Mouse (Mus musculus) heart, adult 2 months (tissue): ENCODE results near the gene Slc39a11. TPM values are rescaled to one million over a fixed set of nuclear protein-coding genes. Genes with fewer than 3 reads are reported as not detected.
A peak's percentile ranks its signal among the peaks of the same experiment; 100 is the strongest.

ENCODE experiments used
- DNase-seq, 2 experiments: peaks; one replicate each; pipeline ENCODE4 v3.0.0; 2021
- H3K27ac ChIP-seq: fragments of 200-600 bp; 2 replicates; pipeline ENCODE4 v1.8.1; 2022
- H3K27me3 ChIP-seq: fragments of 200-500 bp; 2 replicates; pipeline ENCODE4 v1.6.1; 2012; ENCODE audit warnings: mild to moderate bottlenecking, low read length, inconsistent platforms, mixed read lengths; ENCODE audit not compliant: control insufficient read depth, insufficient read depth
- H3K36me3 ChIP-seq: fragments of 200-500 bp; 2 replicates; pipeline ENCODE4 v1.6.1; 2012; ENCODE audit warnings: low read length, inconsistent platforms; ENCODE audit not compliant: control insufficient read depth, insufficient read depth
- H3K4me1 ChIP-seq: fragments of 200-500 bp; 2 replicates; pipeline ENCODE4 v1.6.1; 2011; ENCODE audit warnings: low read length; ENCODE audit not compliant: control insufficient read depth, insufficient read depth
- H3K4me3 ChIP-seq: fragments of 200-600 bp; 2 replicates; pipeline ENCODE4 v1.8.1; 2022
- H3K79me2 ChIP-seq: fragments of 200-500 bp; replicated peaks from 2 replicates; pipeline ENCODE4 v1.6.1; 2012; ENCODE audit warnings: mild to moderate bottlenecking, inconsistent platforms, low read length, moderate library complexity, mixed read lengths; ENCODE audit not compliant: control insufficient read depth, insufficient read depth
- H3K9ac ChIP-seq: fragments of 200-500 bp; 2 replicates; pipeline ENCODE4 v1.6.1; 2012; ENCODE audit warnings: low read depth, mild to moderate bottlenecking, control low read depth, inconsistent platforms, low read length, mixed read lengths
- CTCF ChIP-seq: fragments of 200-600 bp; IDR thresholded peaks from 2 replicates; pipeline ENCODE4 v1.8.1; 2022; ENCODE audit warnings: antibody characterized with exemption, mild to moderate bottlenecking, moderate library complexity
- EP300 ChIP-seq: fragments of 200-500 bp; IDR thresholded peaks from 2 replicates; pipeline ENCODE4 v1.6.1; 2011; ENCODE audit warnings: low read depth, low read length, control low read depth; ENCODE audit not compliant: insufficient read depth
- POLR2A ChIP-seq: fragments of 200-500 bp; IDR thresholded peaks from 2 replicates; pipeline ENCODE4 v1.6.1; 2011; ENCODE audit warnings: mild to moderate bottlenecking, low read depth, low read length, control low read depth; ENCODE audit not compliant: insufficient read depth
- WGBS: fragments of 180-500 bp; shearing (Covaris S2); methylation state at CpG from one replicate; pipeline ENCODE4 v1.1.7; 2018; 5-methylcytosine and 5-hydroxymethylcytosine counted together
- intact Hi-C: fragments of 180-260 bp; cut with DNase I; formaldehyde crosslinking; loops from one replicate; pipeline ENCODE4 v1.15.1; 2025
- polyA plus RNA-seq: library from polyadenylated mRNA; depleted of rRNA; stranded (reverse); fragments of >200 nt; gene quantifications from 2 replicates; pipeline ENCODE4 v1.2.3, GENCODE M21; 2012
- total RNA-seq, 2 experiments: library from RNA; stranded (reverse); gene quantifications; 2 replicates each; pipeline ENCODE4 v1.2.3; 2021

Gene Slc39a11
- total and polyA plus RNA-seq, 3 experiments: 2.6 to 5.6 (median 2.7) TPM

GRCm38 (mm10) chr11:113682897-113683626 is 33.2 kb upstream of the Slc39a11 start:
- H3K79me2 ChIP-seq: peaks cover 6% of the 10 kb centered on the region
- H3K27me3 ChIP-seq: no peaks in the 10 kb centered on the region
- peak overlapping the region; percentile 95 for H3K27ac ChIP-seq
- no peaks in the 10 kb centered on the region for H3K36me3 ChIP-seq
- WGBS: 2% methylated on average over 38 of the region's 38 CpGs
- intact Hi-C loops: loop anchor here (10.0 kb wide), 1 partner anchor 982 kb away; the partner anchor contains the start of gene Rpl38
- peak overlapping the region; percentile 99 for H3K9ac ChIP-seq
- H3K4me3 ChIP-seq: peak overlapping the region; percentile 93
- no peak for TF ChIP-seq CTCF
- no peak for TF ChIP-seq POLR2A
- TF ChIP-seq EP300: no peak
- DNase-seq: peak in 1 of 2 experiments; percentile 44
- H3K4me1 ChIP-seq: peaks cover 5% of the 10 kb centered on the region; the same call in 1 of the 2 replicates

DNA sequence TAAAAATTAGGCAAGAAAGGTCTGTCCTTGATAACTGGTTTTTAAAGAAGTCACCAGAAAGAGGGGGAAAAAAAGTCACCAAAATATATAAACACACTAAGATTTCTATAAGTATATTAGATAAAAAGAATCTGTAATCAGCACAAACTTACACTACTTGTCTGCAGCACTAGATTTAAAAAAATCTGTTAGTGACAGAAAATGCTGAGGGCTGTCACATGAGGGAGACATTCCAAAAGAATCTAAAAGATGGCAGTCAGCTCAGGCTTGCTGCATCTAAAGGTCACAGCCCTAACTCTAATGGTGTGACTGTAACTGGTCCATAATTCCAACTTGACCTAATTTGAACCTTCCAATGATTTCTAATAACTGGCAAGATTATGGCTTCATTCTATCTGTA is 32.1 kb upstream of the Slc39a11 start:
- peaks cover 8% of the 10 kb centered on the region; the same call in 1 of the 2 replicates for H3K4me1 ChIP-seq
- H3K36me3 ChIP-seq: no peaks in the 10 kb centered on the region
- DNase-seq: no peak
- no peak overlapping the region for H3K4me3 ChIP-seq
- TF ChIP-seq POLR2A (no peak), EP300 (no peak), CTCF (no peak)
- peaks cover 9% of the 10 kb centered on the region for H3K79me2 ChIP-seq
- H3K9ac ChIP-seq: no peak overlapping the region
- no peak overlapping the region; the same call in 1 of the 2 replicates for H3K27ac ChIP-seq
- no peaks in the 10 kb centered on the region for H3K27me3 ChIP-seq
- intact Hi-C loops: loop anchor here (10.0 kb wide), 1 partner anchor 983 kb away; the partner anchor contains the start of gene Rpl38

- no peak for TF ChIP-seq EP300
- no peak for TF ChIP-seq CTCF
- no peak for TF ChIP-seq POLR2A
- no peak overlapping the region for H3K27ac ChIP-seq
- no peak overlapping the region for H3K9ac ChIP-seq
- no peaks in the 10 kb centered on the region for H3K27me3 ChIP-seq
- no peak overlapping the region for H3K4me3 ChIP-seq
- H3K36me3 ChIP-seq: no peaks in the 10 kb centered on the region
- H3K4me1 ChIP-seq: peaks cover 8% of the 10 kb centered on the region; the same call in 1 of the 2 replicates
- WGBS: 72% methylated on average over 2 of the region's 2 CpGs
- peaks cover 9% of the 10 kb centered on the region for H3K79me2 ChIP-seq
- intact Hi-C loops: loop anchor here (10.0 kb wide), 1 partner anchor 984 kb away; the partner anchor contains the start of gene Rpl38
- DNase-seq: no peak
Measured at GRCm38 (mm10) chr11:113680954-113681353, 31.1 kb upstream of the Slc39a11 start.

DNA sequence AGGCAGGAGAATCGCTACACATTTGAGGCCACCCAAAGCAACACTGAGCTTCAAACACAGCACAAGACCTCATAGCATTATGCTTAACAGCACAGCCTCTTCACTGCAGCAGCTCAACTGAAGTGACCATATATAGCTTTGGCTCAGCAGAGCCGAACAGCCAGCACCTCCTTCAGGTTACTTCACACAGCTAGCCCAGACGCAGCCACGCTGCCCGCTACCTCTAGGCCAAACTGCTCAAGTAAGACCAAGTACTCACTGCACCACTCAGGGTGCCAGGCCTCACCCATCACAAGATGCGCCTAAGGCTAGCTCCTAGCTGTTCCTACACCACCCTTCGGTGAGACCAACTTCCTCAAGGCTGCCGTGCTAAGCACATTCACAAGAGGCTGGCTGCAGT is 28.5 kb upstream of the Slc39a11 start:
- 63% methylated on average over 8 of the region's 8 CpGs for WGBS
- Histone ChIP-seq H3K4me1 (peaks cover 7% of the 10 kb centered on the region; the same call in 1 of the 2 replicates), H3K9ac (no peak overlapping the region), H3K27ac (no peak overlapping the region), H3K27me3 (no peaks in the 10 kb centered on the region), H3K36me3 (peaks cover 2% of the 10 kb centered on the region), H3K4me3 (no peak overlapping the region), H3K79me2 (peaks cover 10% of the 10 kb centered on the region)
- intact Hi-C loops: no loop called here
- no peak for TF ChIP-seq POLR2A
- TF ChIP-seq EP300: no peak
- peak; percentile 22; the same call in 1 of the 2 replicates for TF ChIP-seq CTCF
- peak; percentile 22 to 31 for DNase-seq

DNA sequence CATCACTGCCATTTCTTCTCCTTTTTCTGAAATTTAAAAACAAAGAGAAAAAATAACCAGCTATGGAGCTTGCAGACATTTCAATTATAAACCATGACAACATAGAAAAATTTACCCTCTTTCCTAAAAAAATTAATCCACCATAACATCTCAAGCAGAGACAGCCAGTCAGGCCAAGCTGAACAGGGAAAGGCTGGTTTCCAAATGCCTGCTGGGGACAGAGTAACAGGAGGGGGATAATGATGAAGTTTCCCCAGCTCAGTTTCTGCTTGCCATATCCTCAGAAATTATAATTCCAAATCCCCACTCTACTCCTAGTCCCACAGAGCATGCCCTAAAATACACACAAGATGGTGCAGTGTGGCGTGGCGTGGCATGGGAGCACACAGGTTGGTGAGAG is 27.5 kb upstream of the Slc39a11 start:
- peaks cover 2% of the 10 kb centered on the region for H3K36me3 ChIP-seq
- no peak for DNase-seq
- H3K4me3 ChIP-seq: no peak overlapping the region
- peaks cover 7% of the 10 kb centered on the region; the same call in 1 of the 2 replicates for H3K4me1 ChIP-seq
- H3K27ac ChIP-seq: no peak overlapping the region
- intact Hi-C loops: no loop called here
- 100% methylated on average over 2 of the region's 2 CpGs for WGBS
- no peaks in the 10 kb centered on the region for H3K27me3 ChIP-seq
- no peak overlapping the region for H3K9ac ChIP-seq
- H3K79me2 ChIP-seq: peaks cover 8% of the 10 kb centered on the region
- no peak for TF ChIP-seq EP300
- TF ChIP-seq POLR2A: no peak
- TF ChIP-seq CTCF: no peak

GRCm38 (mm10) chr11:113676847-113677246 is 27.0 kb upstream of the Slc39a11 start:
- Histone ChIP-seq H3K36me3 (peaks cover 2% of the 10 kb centered on the region), H3K4me1 (peaks cover 7% of the 10 kb centered on the region; the same call in 1 of the 2 replicates), H3K27ac (no peak overlapping the region), H3K9ac (no peak overlapping the region), H3K27me3 (no peaks in the 10 kb centered on the region), H3K4me3 (no peak overlapping the region), H3K79me2 (peaks cover 8% of the 10 kb centered on the region)
- WGBS: 80% methylated on average over 2 of the region's 2 CpGs
- no peak for DNase-seq
- TF ChIP-seq CTCF (no peak), EP300 (no peak), POLR2A (no peak)
- intact Hi-C loops: no loop called here
